Mouse (Mus musculus) bone marrow, adult 2 months (tissue): ENCODE data around the gene Smarce1.

Experiments used
- CTCF ChIP-seq: fragments of 200-500 bp; IDR thresholded peaks from 2 replicates; pipeline ENCODE4 v1.5.1; 2011; ENCODE audit warnings: low read length, control low read depth; ENCODE audit not compliant: control insufficient read depth, insufficient read depth
- POLR2A ChIP-seq: fragments of 200-500 bp; IDR thresholded peaks from 2 replicates; pipeline ENCODE4 v1.6.1; 2011; ENCODE audit warnings: low read depth, mild to moderate bottlenecking, control low read depth, low read length, borderline replicate concordance; ENCODE audit not compliant: control insufficient read depth

- TF ChIP-seq CTCF (no peak), POLR2A (no peak)
Observed at GRCm38 (mm10) chr11:99265796-99266195, 35.0 kb upstream of the Smarce1 start.
